Mouse (Mus musculus) heart, embryonic 15.5 days (tissue): ENCODE data around the gene Hist1h2br. TPM values are rescaled to one million over a fixed set of nuclear protein-coding genes. Genes with fewer than 3 reads are reported as not detected.
"Not testable (repeated sequence)": the region's sequence is repeated elsewhere in the genome, so short reads cannot be mapped to it uniquely, and the experiment has no call there.

Experiments used
- ATAC-seq: fragments of 200-750 bp; cut with Nextera tagmentation; replicated peaks from 2 replicates; pipeline ENCODE4 v1.8.0; 2017; ENCODE audit warnings: low read depth, moderate TSS enrichment; ENCODE audit not compliant: insufficient number of reproducible peaks, insufficient read depth, low FRiP score
- H3K27ac ChIP-seq: fragments of 300-500 bp; sonication (generic); 2 replicates; pipeline ENCODE4 v1.5.1; 2015; ENCODE audit warnings: mild to moderate bottlenecking, inconsistent platforms
- H3K27me3 ChIP-seq: fragments of 300-500 bp; sonication (generic); 2 replicates; pipeline ENCODE4 v1.6.1; 2015; ENCODE audit warnings: inconsistent platforms
- H3K36me3 ChIP-seq: fragments of 300-500 bp; sonication (generic); 2 replicates; pipeline ENCODE4 v1.6.1; 2015; ENCODE audit warnings: mild to moderate bottlenecking, inconsistent platforms
- H3K4me1 ChIP-seq: fragments of 300-500 bp; sonication (generic); replicated peaks from 2 replicates; pipeline ENCODE4 v1.6.1; 2015; ENCODE audit warnings: inconsistent platforms
- H3K4me2 ChIP-seq: fragments of 300-500 bp; sonication (generic); 2 replicates; pipeline ENCODE4 v1.6.1; 2015; ENCODE audit warnings: inconsistent platforms, mild to moderate bottlenecking, moderate library complexity
- H3K4me3 ChIP-seq: fragments of 300-500 bp; sonication (generic); 2 replicates; pipeline ENCODE4 v1.5.1; 2015; ENCODE audit warnings: mild to moderate bottlenecking, inconsistent platforms
- H3K9ac ChIP-seq: fragments of 300-500 bp; sonication (generic); 2 replicates; pipeline ENCODE4 v1.6.1; 2015; ENCODE audit warnings: mild to moderate bottlenecking, inconsistent platforms
- H3K9me3 ChIP-seq: fragments of 300-500 bp; sonication (generic); replicated peaks from 2 replicates; pipeline ENCODE4 v1.6.1; 2016; ENCODE audit warnings: inconsistent platforms
- WGBS: fragments of 180-500 bp; shearing (Covaris S2); methylation state at CpG from one replicate; pipeline ENCODE4 v1.1.7; 2015; ENCODE audit warnings: mixed read lengths; 5-methylcytosine and 5-hydroxymethylcytosine counted together
- polyA plus RNA-seq: library from polyadenylated mRNA; unstranded; fragments of >200 nt; fragmentation: Nextera tagmentation; extraction: Ambion mirVana; gene quantifications from 2 replicates; pipeline ENCODE4 v1.2.1, GENCODE M21; 2015

Hist1h2br gene
- polyA plus RNA-seq, 1 experiment from 2014 or later = 7.8 TPM

GRCm38 (mm10) chr13:21810073-21810472 is 23.5 kb upstream of the Hist1h2br start, which contains the start of the genes Hist1h2bq and Hist1h2ao:
Hist1h2bq (minus strand) TSS chr13:21810197.
Hist1h2ao (plus strand) TSS chr13:21810465.
- not testable (repeated sequence) for H3K9ac ChIP-seq, H3K4me3 ChIP-seq, H3K27me3 ChIP-seq, H3K27ac ChIP-seq, H3K9me3 ChIP-seq, H3K4me1 ChIP-seq, H3K36me3 ChIP-seq, H3K4me2 ChIP-seq
- no CpG with 5 or more reads among the region's 23 CpGs for WGBS
- ATAC-seq = peak; percentile 95

DNA sequence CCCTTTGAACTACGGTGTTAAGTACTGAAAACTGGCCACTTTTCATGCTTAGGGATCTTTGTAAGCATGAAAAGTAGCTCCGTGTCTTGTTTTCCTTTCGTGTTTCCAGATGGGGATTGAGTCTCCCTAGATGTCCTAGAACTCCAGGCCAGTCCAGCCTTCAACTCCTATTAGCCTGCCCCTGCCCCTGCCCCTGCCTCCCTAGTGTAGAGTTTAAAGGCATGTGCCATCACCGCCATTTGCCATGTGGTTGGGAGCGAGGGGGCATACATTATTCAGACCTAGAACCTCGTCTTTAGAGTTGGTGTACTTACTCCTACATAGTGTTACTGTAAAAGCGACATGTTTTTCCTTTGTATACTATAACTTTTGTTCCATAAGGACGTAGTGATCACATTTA is 22.5 kb upstream of the Hist1h2br start:
- WGBS = no CpG with 5 or more reads among the region's 8 CpGs
- not testable (repeated sequence) for H3K27ac ChIP-seq, H3K9me3 ChIP-seq, H3K9ac ChIP-seq, H3K4me2 ChIP-seq, H3K4me3 ChIP-seq, H3K27me3 ChIP-seq, H3K36me3 ChIP-seq, ATAC-seq, H3K4me1 ChIP-seq

GRCm38 (mm10) chr13:21811539-21811938 is 22.0 kb upstream of the Hist1h2br start, which contains the start of gene Hist1h4m:
Hist1h4m (plus strand) TSS chr13:21811746.
- not testable (repeated sequence) for H3K9ac ChIP-seq, H3K27me3 ChIP-seq, H3K4me1 ChIP-seq, H3K36me3 ChIP-seq, H3K9me3 ChIP-seq
- H3K4me2 ChIP-seq = peak within 1 kb of the TSS; percentile 48
- peak within 1 kb of the TSS; percentile 37; the same call in 1 of the 2 replicates for H3K27ac ChIP-seq
- WGBS = no CpG with 5 or more reads among the region's 24 CpGs
- H3K4me3 ChIP-seq = 0 out of 2 replicates have a peak within 1 kb of the TSS, but pooled peaks have one; percentile 24
- peak; percentile 62 for ATAC-seq

DNA sequence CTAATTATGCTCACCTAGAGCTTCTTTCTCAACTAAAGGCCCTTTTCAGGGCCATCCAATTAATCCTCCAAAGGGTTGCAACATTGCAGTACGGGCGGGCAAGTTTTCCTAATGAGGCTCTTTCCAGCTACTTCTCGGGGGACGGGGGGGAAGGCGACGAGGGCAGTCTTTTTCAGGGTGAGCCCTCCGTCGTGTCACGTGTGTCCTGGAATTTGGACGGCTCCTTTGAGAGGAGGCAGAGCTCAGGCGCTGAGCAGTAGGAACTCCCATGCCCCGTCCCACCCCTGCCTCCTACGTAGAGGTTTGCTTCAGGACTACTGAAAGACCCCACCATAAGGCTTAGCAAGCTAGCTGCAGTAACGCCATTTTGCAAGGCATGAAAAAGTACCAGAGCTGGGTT is 21.5 kb upstream of the Hist1h2br start:
- Histone ChIP-seq H3K4me3 (0 out of 2 replicates have a peak overlapping the region, but pooled peaks have one; percentile 24), H3K4me2 (peak overlapping the region; percentile 48), H3K27ac (peak overlapping the region; percentile 37; the same call in 1 of the 2 replicates)
- not testable (repeated sequence) for H3K9ac ChIP-seq, H3K9me3 ChIP-seq, H3K4me1 ChIP-seq, H3K36me3 ChIP-seq, H3K27me3 ChIP-seq
- ATAC-seq = peak; percentile 27; the same call in 1 of the 2 replicates
- WGBS = 0% methylated on average over 14 of the region's 14 CpGs

GRCm38 (mm10) chr13:21820082-21820890 is 13.3 kb upstream of the Hist1h2br start:
- WGBS = 77% methylated on average over 6 of the region's 16 CpGs
- not testable (repeated sequence) for H3K9me3 ChIP-seq, H3K4me3 ChIP-seq, H3K4me1 ChIP-seq, H3K27me3 ChIP-seq, H3K27ac ChIP-seq, H3K4me2 ChIP-seq, ATAC-seq, H3K36me3 ChIP-seq, H3K9ac ChIP-seq

DNA sequence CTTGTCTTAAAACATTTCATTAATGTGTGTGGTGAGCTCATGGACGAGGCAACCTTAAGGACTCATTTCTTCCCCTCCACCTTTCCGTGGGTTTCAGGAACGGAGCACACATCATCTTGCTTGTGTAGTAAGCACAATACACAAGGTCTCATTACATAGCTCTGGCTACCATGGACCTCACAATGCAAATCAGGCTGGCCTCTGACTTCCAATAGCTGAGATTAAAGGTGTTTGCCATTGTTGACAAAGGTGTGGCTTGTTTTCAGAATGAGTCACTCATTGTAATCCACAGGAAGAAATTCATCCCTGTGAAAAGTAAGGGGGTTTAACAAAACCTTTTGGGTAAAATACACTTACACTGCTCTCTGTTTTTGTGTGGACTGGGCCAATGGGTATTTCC is 5.0 kb upstream of the Hist1h2br start:
- H3K27me3 ChIP-seq = no peaks in the 10 kb centered on the region
- WGBS = 80% methylated on average over 3 of the region's 3 CpGs
- H3K27ac ChIP-seq = no peak overlapping the region
- no peaks in the 10 kb centered on the region for H3K9me3 ChIP-seq
- H3K9ac ChIP-seq = no peak overlapping the region
- H3K4me2 ChIP-seq = no peak overlapping the region
- H3K4me1 ChIP-seq = no peaks in the 10 kb centered on the region
- no peak for ATAC-seq
- H3K4me3 ChIP-seq = no peak overlapping the region
- no peaks in the 10 kb centered on the region for H3K36me3 ChIP-seq

DNA sequence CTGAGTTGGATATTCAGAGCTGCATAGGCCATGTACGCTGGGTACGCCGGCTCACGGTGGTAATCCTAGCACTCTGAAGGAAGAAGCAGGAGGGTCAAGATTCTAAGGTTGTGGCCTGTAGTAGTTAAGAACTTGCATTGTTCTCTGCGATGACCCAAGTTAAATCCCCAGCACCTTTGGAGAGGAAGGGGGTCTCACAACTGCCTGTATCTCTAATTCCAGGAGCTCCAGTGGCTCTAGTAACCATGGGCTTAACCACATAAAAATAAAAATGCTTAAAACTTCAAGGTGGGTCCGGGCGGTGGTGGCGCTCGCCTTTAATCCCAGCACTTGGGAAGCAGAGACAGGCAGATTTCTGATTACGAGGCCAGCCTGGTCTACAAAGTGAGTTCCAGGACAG is 3.2 kb upstream of the Hist1h2br start:
- no peak overlapping the region for H3K27ac ChIP-seq
- 88% methylated on average over 10 of the region's 10 CpGs for WGBS

DNA sequence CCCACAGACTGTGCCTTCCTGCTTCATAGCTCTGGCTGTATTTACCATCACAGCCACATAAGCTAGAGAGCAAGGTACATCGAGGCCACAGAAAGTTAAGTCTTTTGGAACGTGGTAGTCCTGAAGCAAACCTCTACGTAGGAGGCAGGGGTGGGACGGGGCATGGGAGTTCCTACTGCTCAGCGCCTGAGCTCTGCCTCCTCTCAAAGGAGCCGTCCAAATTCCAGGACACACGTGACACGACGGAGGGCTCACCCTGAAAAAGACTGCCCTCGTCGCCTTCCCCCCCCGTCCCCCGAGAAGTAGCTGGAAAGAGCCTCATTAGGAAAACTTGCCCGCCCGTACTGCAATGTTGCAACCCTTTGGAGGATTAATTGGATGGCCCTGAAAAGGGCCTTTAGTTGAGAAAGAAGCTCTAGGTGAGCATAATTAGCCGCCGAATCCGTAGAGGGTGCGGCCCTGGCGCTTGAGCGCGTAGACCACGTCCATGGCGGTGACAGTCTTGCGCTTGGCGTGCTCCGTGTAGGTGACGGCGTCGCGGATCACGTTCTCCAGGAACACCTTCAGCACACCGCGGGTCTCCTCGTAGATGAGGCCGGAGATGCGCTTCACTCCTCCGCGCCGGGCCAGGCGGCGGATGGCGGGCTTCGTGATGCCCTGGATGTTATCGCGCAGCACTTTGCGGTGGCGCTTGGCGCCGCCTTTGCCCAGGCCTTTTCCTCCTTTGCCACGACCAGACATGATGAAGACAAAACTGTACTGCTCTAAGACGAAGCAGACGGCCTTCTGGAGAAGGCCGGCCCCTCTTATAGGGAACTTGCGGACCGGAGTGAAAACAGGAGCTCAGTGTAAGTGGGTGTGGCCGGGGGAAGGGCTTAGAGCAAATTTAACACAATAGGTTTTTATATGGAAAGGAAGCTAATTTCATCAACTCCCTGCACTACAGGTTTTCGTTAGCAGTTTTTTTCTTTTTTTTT is 1.8 kb upstream of the Hist1h2br start, which contains the start of gene Hist1h4n:
Gene Hist1h4n (minus strand): TSS at position 779 of the 977 bp plus-strand sequence.
- peak; percentile 79 for ATAC-seq
- H3K9me3 ChIP-seq, H3K36me3 ChIP-seq, H3K4me1 ChIP-seq, H3K27me3 ChIP-seq, H3K27ac ChIP-seq, H3K9ac ChIP-seq: not testable (repeated sequence)
- WGBS = under 1% methylated on average over 28 of the region's 58 CpGs
- Histone ChIP-seq H3K4me3 (peak within 1 kb of the TSS; percentile 27; the same call in 1 of the 2 replicates), H3K4me2 (peak within 1 kb of the TSS; percentile 52)

More for the DNA sequence above, 3.2 kb upstream of the Hist1h2br start:
- H3K4me2 ChIP-seq = no peak overlapping the region
- no peaks in the 10 kb centered on the region for H3K36me3 ChIP-seq
- no peaks in the 10 kb centered on the region for H3K4me1 ChIP-seq
- no peaks in the 10 kb centered on the region for H3K9me3 ChIP-seq
- no peak overlapping the region for H3K4me3 ChIP-seq
- H3K9ac ChIP-seq = no peak overlapping the region
- no peak for ATAC-seq
- no peaks in the 10 kb centered on the region for H3K27me3 ChIP-seq

DNA sequence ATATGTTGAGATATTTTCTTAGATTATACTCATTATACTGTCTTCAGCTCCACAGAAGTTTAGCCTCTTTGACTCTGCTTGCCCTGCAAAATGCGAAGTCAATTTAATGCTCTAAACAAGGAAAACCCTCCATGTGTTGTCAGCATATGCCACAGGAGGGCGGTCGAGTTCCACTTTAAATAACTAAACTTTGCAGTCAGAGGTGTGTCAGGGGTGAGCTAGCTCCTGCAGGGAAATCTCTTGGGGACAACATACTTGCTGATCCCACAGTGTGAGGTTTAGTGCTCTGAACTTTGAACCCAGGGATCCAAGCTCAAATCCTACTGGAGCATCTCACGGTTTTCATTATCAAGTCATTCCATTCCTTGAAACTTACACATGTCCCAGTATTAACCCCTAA is 7.0 kb downstream of the Hist1h2br start:
- H3K9me3 ChIP-seq, H3K27ac ChIP-seq, H3K4me1 ChIP-seq, H3K9ac ChIP-seq, H3K36me3 ChIP-seq, H3K4me3 ChIP-seq, H3K27me3 ChIP-seq, H3K4me2 ChIP-seq: not testable (repeated sequence)
- no CpG with 5 or more reads among the region's 4 CpGs for WGBS
- peak; percentile 66 for ATAC-seq

DNA sequence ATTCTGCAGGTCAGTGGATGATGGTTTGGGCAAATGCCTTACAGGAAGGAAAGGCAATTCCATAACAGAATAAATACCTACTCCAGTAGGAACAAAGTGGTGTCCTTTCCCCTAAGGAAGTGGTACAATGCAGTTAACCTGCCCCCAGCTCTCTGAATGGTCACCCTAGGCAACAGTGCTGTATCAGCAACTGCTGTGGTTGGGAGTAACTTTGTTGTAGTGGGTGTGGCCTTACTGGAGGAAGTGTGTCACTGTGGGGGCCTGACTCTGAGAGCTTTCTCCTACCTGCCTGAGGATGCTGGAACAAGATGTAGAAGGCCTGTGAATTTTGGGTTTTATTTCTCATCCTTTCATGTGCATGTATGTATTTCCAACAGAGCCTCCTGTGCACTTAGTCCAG is 12.8 kb downstream of the Hist1h2br start:
- H3K36me3 ChIP-seq, H3K9ac ChIP-seq, H3K27me3 ChIP-seq, ATAC-seq, H3K4me3 ChIP-seq, H3K4me1 ChIP-seq, H3K27ac ChIP-seq, H3K4me2 ChIP-seq, H3K9me3 ChIP-seq: not testable (repeated sequence)

- H3K4me1 ChIP-seq = peaks cover 15% of the 10 kb centered on the region
- ATAC-seq = no peak
- WGBS = 31% methylated on average over 8 of the region's 8 CpGs
- no peak overlapping the region for H3K27ac ChIP-seq
- H3K4me3 ChIP-seq = no peak overlapping the region
- no peaks in the 10 kb centered on the region for H3K36me3 ChIP-seq
- no peak overlapping the region for H3K4me2 ChIP-seq
- H3K27me3 ChIP-seq = no peaks in the 10 kb centered on the region
- no peaks in the 10 kb centered on the region for H3K9me3 ChIP-seq
- H3K9ac ChIP-seq = no peak overlapping the region
Observed at GRCm38 (mm10) chr13:21847883-21848282, 14.3 kb downstream of the Hist1h2br start.
